Mouse (Mus musculus): ENCODE measurements around the gene Hoxd8. TPM values are rescaled to one million over a fixed set of nuclear protein-coding genes. Genes with fewer than 3 reads are reported as not detected.

Hoxd8 gene
- polyA plus RNA-seq, 1 experiment: 1.1 TPM

- 10% methylated on average over 8 of the region's 8 CpGs for WGBS
- Histone ChIP-seq H3K27me3 (ENCODE audit: control insufficient read depth, insufficient read depth, low read length) (peaks cover 39% of the 10 kb centered on the region), H3K36me3 (ENCODE audit: control insufficient read depth, insufficient read depth, low read length) (no peaks in the 10 kb centered on the region), H3K4me3 (ENCODE audit: control insufficient read depth, insufficient read depth, low read length) (no peak overlapping the region), H3K4me1 (replicated peaks; ENCODE audit: control insufficient read depth, insufficient read depth, low read length) (no peaks in the 10 kb centered on the region), H3K27ac (ENCODE audit: control insufficient read depth, insufficient read depth, low read length) (no peak overlapping the region)
- no peak for DNase-seq
- TF ChIP-seq POLR2A (IDR thresholded peaks at IDR 0.05; ENCODE audit: control insufficient read depth, extremely low read depth, insufficient read depth, low read length, poor library complexity) (no peak), CTCF (IDR thresholded peaks at IDR 0.05; ENCODE audit: borderline replicate concordance, control insufficient read depth, extremely low read depth, insufficient read depth, low read length, poor library complexity) (no peak)
These were observed 14.1 kb upstream of the Hoxd8 start for GRCm38 (mm10) chr2:74690338-74690716.

GRCm38 (mm10) chr2:74691022-74691951, 13.1 kb upstream of the Hoxd8 start, which contains the start of gene Hoxd10:
Gene Hoxd10 (plus strand): TSS chr2:74691924.
- H3K27me3 ChIP-seq (ENCODE audit: control insufficient read depth, insufficient read depth, low read length): peaks cover 40% of the 10 kb centered on the region
- H3K27ac ChIP-seq (ENCODE audit: control insufficient read depth, insufficient read depth, low read length): no peak within 1 kb of the TSS
- DNase-seq: no peak
- H3K4me1 ChIP-seq (replicated peaks; ENCODE audit: control insufficient read depth, insufficient read depth, low read length): no peaks in the 10 kb centered on the region
- 9% methylated on average over 56 of the region's 56 CpGs for WGBS
- TF ChIP-seq CTCF (IDR thresholded peaks at IDR 0.05; ENCODE audit: borderline replicate concordance, control insufficient read depth, extremely low read depth, insufficient read depth, low read length, poor library complexity) (no peak), POLR2A (IDR thresholded peaks at IDR 0.05; ENCODE audit: control insufficient read depth, extremely low read depth, insufficient read depth, low read length, poor library complexity) (no peak)
- no peak within 1 kb of the TSS for H3K4me3 ChIP-seq (ENCODE audit: control insufficient read depth, insufficient read depth, low read length)
- no peaks in the 10 kb centered on the region for H3K36me3 ChIP-seq (ENCODE audit: control insufficient read depth, insufficient read depth, low read length)

GRCm38 (mm10) chr2:74691995-74692807, 12.2 kb upstream of the Hoxd8 start:
- DNase-seq: no peak
- Histone ChIP-seq H3K36me3 (ENCODE audit: control insufficient read depth, insufficient read depth, low read length) (no peaks in the 10 kb centered on the region), H3K27me3 (ENCODE audit: control insufficient read depth, insufficient read depth, low read length) (peaks cover 41% of the 10 kb centered on the region), H3K4me3 (ENCODE audit: control insufficient read depth, insufficient read depth, low read length) (no peak overlapping the region), H3K27ac (ENCODE audit: control insufficient read depth, insufficient read depth, low read length) (no peak overlapping the region), H3K4me1 (replicated peaks; ENCODE audit: control insufficient read depth, insufficient read depth, low read length) (no peaks in the 10 kb centered on the region)
- no peak for TF ChIP-seq CTCF (IDR thresholded peaks at IDR 0.05; ENCODE audit: borderline replicate concordance, control insufficient read depth, extremely low read depth, insufficient read depth, low read length, poor library complexity)
- TF ChIP-seq POLR2A (IDR thresholded peaks at IDR 0.05; ENCODE audit: control insufficient read depth, extremely low read depth, insufficient read depth, low read length, poor library complexity): no peak
- WGBS: 9% methylated on average over 35 of the region's 35 CpGs

- no peaks in the 10 kb centered on the region for H3K36me3 ChIP-seq (ENCODE audit: control insufficient read depth, insufficient read depth, low read length)
- no peak for DNase-seq
- 6% methylated on average over 20 of the region's 20 CpGs for WGBS
- no peak for TF ChIP-seq POLR2A (IDR thresholded peaks at IDR 0.05; ENCODE audit: control insufficient read depth, extremely low read depth, insufficient read depth, low read length, poor library complexity)
- TF ChIP-seq CTCF (IDR thresholded peaks at IDR 0.05; ENCODE audit: borderline replicate concordance, control insufficient read depth, extremely low read depth, insufficient read depth, low read length, poor library complexity): no peak
- H3K27me3 ChIP-seq (ENCODE audit: control insufficient read depth, insufficient read depth, low read length): peaks cover 35% of the 10 kb centered on the region
- no peak overlapping the region for H3K27ac ChIP-seq (ENCODE audit: control insufficient read depth, insufficient read depth, low read length)
- H3K4me1 ChIP-seq (replicated peaks; ENCODE audit: control insufficient read depth, insufficient read depth, low read length): no peaks in the 10 kb centered on the region; the same call in 1 of the 2 replicates
- H3K4me3 ChIP-seq (ENCODE audit: control insufficient read depth, insufficient read depth, low read length): no peak overlapping the region
These were observed 11.5 kb upstream of the Hoxd8 start for GRCm38 (mm10) chr2:74692808-74693431.

GRCm38 (mm10) chr2:74693432-74693827, 11.0 kb upstream of the Hoxd8 start:
- Histone ChIP-seq H3K36me3 (ENCODE audit: control insufficient read depth, insufficient read depth, low read length) (no peaks in the 10 kb centered on the region), H3K27me3 (ENCODE audit: control insufficient read depth, insufficient read depth, low read length) (peaks cover 36% of the 10 kb centered on the region), H3K4me3 (ENCODE audit: control insufficient read depth, insufficient read depth, low read length) (no peak overlapping the region), H3K4me1 (replicated peaks; ENCODE audit: control insufficient read depth, insufficient read depth, low read length) (no peaks in the 10 kb centered on the region; the same call in 1 of the 2 replicates), H3K27ac (ENCODE audit: control insufficient read depth, insufficient read depth, low read length) (no peak overlapping the region)
- DNase-seq: no peak
- no peak for TF ChIP-seq CTCF (IDR thresholded peaks at IDR 0.05; ENCODE audit: borderline replicate concordance, control insufficient read depth, extremely low read depth, insufficient read depth, low read length, poor library complexity)
- no peak for TF ChIP-seq POLR2A (IDR thresholded peaks at IDR 0.05; ENCODE audit: control insufficient read depth, extremely low read depth, insufficient read depth, low read length, poor library complexity)
- 19% methylated on average over 4 of the region's 4 CpGs for WGBS

- no peaks in the 10 kb centered on the region for H3K36me3 ChIP-seq (ENCODE audit: control insufficient read depth, insufficient read depth, low read length)
- no peak for TF ChIP-seq CTCF (IDR thresholded peaks at IDR 0.05; ENCODE audit: borderline replicate concordance, control insufficient read depth, extremely low read depth, insufficient read depth, low read length, poor library complexity)
- TF ChIP-seq POLR2A (IDR thresholded peaks at IDR 0.05; ENCODE audit: control insufficient read depth, extremely low read depth, insufficient read depth, low read length, poor library complexity): no peak
- DNase-seq: no peak
- no peak overlapping the region for H3K27ac ChIP-seq (ENCODE audit: control insufficient read depth, insufficient read depth, low read length)
- no peak overlapping the region for H3K4me3 ChIP-seq (ENCODE audit: control insufficient read depth, insufficient read depth, low read length)
- no peaks in the 10 kb centered on the region; the same call in 1 of the 2 replicates for H3K4me1 ChIP-seq (replicated peaks; ENCODE audit: control insufficient read depth, insufficient read depth, low read length)
- 10% methylated on average over 16 of the region's 16 CpGs for WGBS
- peaks cover 35% of the 10 kb centered on the region for H3K27me3 ChIP-seq (ENCODE audit: control insufficient read depth, insufficient read depth, low read length)
These were observed 10.3 kb upstream of the Hoxd8 start for GRCm38 (mm10) chr2:74694066-74694465.
